Mouse (Mus musculus): ENCODE data around the gene Dnah14. TPM values are rescaled to one million over a fixed set of nuclear protein-coding genes. Genes with fewer than 3 reads are reported as not detected.
A peak's percentile ranks its signal among the peaks of the same experiment; 100 is the strongest.

Gene Dnah14
- polyA plus RNA-seq, 1 experiment from 2014 or later, result 0.94 TPM

DNA sequence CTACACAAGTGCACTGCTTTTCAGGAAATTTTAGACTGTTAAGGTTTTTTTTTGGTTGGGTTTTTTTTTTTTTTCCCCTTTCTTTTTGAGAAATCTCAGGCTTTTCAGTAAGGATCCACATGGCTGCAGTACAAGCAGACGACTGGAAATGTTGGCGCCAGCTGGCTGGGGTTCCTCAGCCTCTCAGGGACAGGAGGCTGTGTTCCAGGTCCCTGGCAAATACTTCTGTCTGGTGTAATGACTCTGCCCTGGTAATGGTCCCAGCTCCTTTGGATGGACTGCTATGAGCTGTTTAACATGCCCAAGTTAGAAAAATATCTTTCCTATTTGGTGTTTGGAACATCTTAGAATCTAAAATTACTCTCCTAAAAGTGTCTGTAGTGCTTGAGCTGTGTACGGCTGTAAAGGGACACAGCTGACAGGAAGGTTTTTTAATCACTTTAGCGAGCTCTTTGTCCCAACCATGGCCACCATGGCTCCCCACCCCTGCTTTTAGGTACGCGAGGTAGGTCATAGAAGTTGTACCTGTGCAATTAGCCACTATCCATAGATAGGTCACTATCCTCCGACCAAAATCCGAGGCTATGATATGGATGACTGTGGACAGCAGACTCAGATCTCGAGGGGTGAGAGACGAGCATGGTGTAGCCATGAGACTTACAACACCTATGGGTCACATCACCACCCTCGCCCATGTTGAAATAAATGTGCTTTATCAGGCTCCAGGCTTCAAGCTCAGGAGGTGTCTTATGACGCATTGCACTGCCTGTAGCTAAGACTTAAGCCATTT, 275.4 kb downstream of the Dnah14 start:
- 91% methylated on average over 12 of the region's 12 CpGs for WGBS
- H3K36me3 ChIP-seq (ENCODE audit: control insufficient read depth, insufficient read depth, low read length), result no peaks in the 10 kb centered on the region
- no peak overlapping the region for H3K4me3 ChIP-seq (ENCODE audit: low read depth, low read length)
- ATAC-seq (ENCODE audit: low read depth), result no peak
- H3K9me3 ChIP-seq (ENCODE audit: control insufficient read depth, low read length), result no peaks in the 10 kb centered on the region
- H3K4me1 ChIP-seq (ENCODE audit: control insufficient read depth, insufficient read depth, low read length), result no peaks in the 10 kb centered on the region
- no peak overlapping the region for H3K9ac ChIP-seq (replicated peaks; ENCODE audit: low read depth, low read length)
- no peak overlapping the region for H3K27ac ChIP-seq (ENCODE audit: low read depth, low read length)
- no peaks in the 10 kb centered on the region for H3K27me3 ChIP-seq (ENCODE audit: control insufficient read depth, insufficient read depth, low read length)
- no peak overlapping the region for H3K4me2 ChIP-seq (ENCODE audit: low read depth, low read length)

DNA sequence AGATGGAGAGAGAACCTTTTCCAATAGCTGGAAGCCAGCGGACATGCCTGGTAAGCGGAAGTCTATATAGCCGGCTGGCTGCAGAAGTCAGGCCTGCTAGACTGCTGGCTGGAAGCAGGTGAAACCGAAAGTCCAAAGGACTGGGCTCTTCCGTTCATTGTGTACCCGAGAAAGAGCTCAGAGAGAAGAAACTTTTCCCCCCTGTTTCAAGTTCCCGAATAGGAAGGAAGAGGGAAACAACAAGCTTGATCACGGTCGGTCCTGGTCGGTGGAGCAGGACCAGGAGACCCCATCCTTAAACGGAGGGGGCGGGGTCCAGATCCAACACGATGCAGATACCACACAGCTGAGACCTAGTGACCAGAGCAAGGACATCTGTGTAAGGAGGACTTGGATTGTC, 276.1 kb downstream of the Dnah14 start:
- H3K4me1 ChIP-seq (ENCODE audit: control insufficient read depth, insufficient read depth, low read length), result no peaks in the 10 kb centered on the region
- no peaks in the 10 kb centered on the region for H3K9me3 ChIP-seq (ENCODE audit: control insufficient read depth, low read length)
- H3K27ac ChIP-seq (ENCODE audit: low read depth, low read length), result no peak overlapping the region
- H3K4me2 ChIP-seq (ENCODE audit: low read depth, low read length), result no peak overlapping the region
- no peak overlapping the region for H3K4me3 ChIP-seq (ENCODE audit: low read depth, low read length)
- H3K27me3 ChIP-seq (ENCODE audit: control insufficient read depth, insufficient read depth, low read length), result no peaks in the 10 kb centered on the region
- H3K36me3 ChIP-seq (ENCODE audit: control insufficient read depth, insufficient read depth, low read length), result no peaks in the 10 kb centered on the region
- no peak for ATAC-seq (ENCODE audit: low read depth)
- H3K9ac ChIP-seq (replicated peaks; ENCODE audit: low read depth, low read length), result no peak overlapping the region
- 59% methylated on average over 13 of the region's 13 CpGs for WGBS

DNA sequence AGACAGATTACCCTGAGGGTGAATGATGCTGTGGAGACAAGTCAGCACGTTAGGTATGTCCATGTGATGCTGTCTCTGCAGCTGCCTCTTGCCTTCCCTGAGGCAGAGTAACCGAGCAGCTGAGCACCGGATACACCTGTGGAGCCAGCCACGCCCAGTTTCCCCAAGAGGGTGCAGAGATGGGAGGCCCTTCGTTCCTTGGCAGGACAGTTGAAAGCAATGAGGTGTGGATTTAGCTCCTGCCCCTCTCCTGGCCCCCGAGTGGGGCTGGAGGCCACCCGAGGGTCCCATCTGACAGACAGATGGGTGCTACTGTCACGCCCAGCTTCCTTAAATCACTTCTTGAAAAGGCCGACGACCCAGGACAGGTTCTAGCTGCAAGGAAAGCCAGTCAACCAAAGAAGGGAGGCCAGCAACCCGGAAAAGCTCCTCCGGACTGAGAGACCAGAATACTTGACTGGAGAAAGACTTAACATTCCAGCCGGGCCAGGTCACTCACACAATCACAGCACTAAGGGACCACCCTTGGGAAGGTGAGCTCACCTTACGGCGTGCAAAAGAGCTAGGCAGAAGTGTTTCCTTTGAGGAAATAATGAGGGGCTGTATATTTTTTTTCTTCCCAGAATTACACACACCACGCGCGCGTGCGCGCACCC, 276.9 kb downstream of the Dnah14 start:
- 11% methylated on average over 19 of the region's 21 CpGs for WGBS
- H3K27me3 ChIP-seq (ENCODE audit: control insufficient read depth, insufficient read depth, low read length), result no peaks in the 10 kb centered on the region
- H3K27ac ChIP-seq (ENCODE audit: low read depth, low read length), result no peak overlapping the region
- H3K4me3 ChIP-seq (ENCODE audit: low read depth, low read length), result no peak overlapping the region
- no peaks in the 10 kb centered on the region for H3K4me1 ChIP-seq (ENCODE audit: control insufficient read depth, insufficient read depth, low read length)
- H3K9me3 ChIP-seq (ENCODE audit: control insufficient read depth, low read length), result no peaks in the 10 kb centered on the region
- H3K4me2 ChIP-seq (ENCODE audit: low read depth, low read length), result peak overlapping the region; percentile 31; the same call in 1 of the 2 replicates
- ATAC-seq (ENCODE audit: low read depth), result no peak
- H3K36me3 ChIP-seq (ENCODE audit: control insufficient read depth, insufficient read depth, low read length), result no peaks in the 10 kb centered on the region
- H3K9ac ChIP-seq (replicated peaks; ENCODE audit: low read depth, low read length), result no peak overlapping the region

DNA sequence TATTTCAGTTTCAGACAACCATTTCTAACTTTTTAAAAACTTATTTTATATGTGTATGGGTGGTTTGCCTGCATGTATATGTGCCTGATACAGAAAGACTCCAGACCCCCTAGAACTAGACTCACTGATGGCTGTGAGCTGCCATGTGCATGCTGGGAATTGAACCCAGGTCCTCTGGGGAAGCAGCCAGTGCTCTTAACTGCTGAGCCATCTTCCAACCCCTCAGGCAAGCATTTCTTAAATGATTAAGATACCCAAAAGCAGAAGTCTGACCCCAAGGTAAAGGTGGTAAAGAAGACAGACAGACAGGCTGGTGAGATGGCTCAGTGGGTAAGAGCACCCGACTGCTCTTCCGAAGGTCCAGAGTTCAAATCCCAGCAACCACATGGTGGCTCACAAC, 278.5 kb downstream of the Dnah14 start:
- Histone ChIP-seq H3K4me1 (ENCODE audit: control insufficient read depth, insufficient read depth, low read length) (no peaks in the 10 kb centered on the region), H3K4me3 (ENCODE audit: low read depth, low read length) (no peak overlapping the region)
- WGBS, result 100% methylated on average over 2 of the region's 2 CpGs

DNA sequence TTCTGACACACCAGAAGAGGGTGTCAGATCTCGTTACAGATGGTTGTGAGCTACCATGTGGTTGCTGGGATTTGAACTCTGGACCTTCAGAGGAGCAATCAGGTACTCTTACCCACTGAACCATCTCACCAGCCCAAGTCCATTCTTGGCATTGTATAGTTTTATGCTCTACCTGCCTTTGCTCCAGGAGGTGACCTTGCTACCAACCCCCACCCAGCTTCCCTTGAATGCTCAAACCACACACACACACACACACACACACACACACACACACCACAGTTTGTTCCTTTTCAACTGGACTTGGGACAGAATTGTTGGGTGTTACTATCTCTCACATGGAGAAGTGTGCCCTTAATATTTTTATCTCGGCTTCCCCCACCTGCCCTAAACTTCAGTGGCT, 280.0 kb downstream of the Dnah14 start:
- no peaks in the 10 kb centered on the region for H3K9me3 ChIP-seq (ENCODE audit: control insufficient read depth, low read length)
- H3K4me2 ChIP-seq (ENCODE audit: low read depth, low read length), result no peak overlapping the region
- ATAC-seq (ENCODE audit: low read depth), result no peak
- no peaks in the 10 kb centered on the region for H3K36me3 ChIP-seq (ENCODE audit: control insufficient read depth, insufficient read depth, low read length)
- 91% methylated on average over 2 of the region's 2 CpGs for WGBS
- H3K27me3 ChIP-seq (ENCODE audit: control insufficient read depth, insufficient read depth, low read length), result no peaks in the 10 kb centered on the region
- no peak overlapping the region for H3K27ac ChIP-seq (ENCODE audit: low read depth, low read length)
- H3K4me3 ChIP-seq (ENCODE audit: low read depth, low read length), result no peak overlapping the region
- H3K9ac ChIP-seq (replicated peaks; ENCODE audit: low read depth, low read length), result no peak overlapping the region
- H3K4me1 ChIP-seq (ENCODE audit: control insufficient read depth, insufficient read depth, low read length), result no peaks in the 10 kb centered on the region

More for the DNA sequence above, 278.5 kb downstream of the Dnah14 start:
- no peak overlapping the region for H3K4me2 ChIP-seq (ENCODE audit: low read depth, low read length)
- no peaks in the 10 kb centered on the region for H3K36me3 ChIP-seq (ENCODE audit: control insufficient read depth, insufficient read depth, low read length)
- no peaks in the 10 kb centered on the region for H3K9me3 ChIP-seq (ENCODE audit: control insufficient read depth, low read length)
- H3K27ac ChIP-seq (ENCODE audit: low read depth, low read length), result no peak overlapping the region
- no peak overlapping the region for H3K9ac ChIP-seq (replicated peaks; ENCODE audit: low read depth, low read length)
- no peaks in the 10 kb centered on the region for H3K27me3 ChIP-seq (ENCODE audit: control insufficient read depth, insufficient read depth, low read length)
- no peak for ATAC-seq (ENCODE audit: low read depth)

DNA sequence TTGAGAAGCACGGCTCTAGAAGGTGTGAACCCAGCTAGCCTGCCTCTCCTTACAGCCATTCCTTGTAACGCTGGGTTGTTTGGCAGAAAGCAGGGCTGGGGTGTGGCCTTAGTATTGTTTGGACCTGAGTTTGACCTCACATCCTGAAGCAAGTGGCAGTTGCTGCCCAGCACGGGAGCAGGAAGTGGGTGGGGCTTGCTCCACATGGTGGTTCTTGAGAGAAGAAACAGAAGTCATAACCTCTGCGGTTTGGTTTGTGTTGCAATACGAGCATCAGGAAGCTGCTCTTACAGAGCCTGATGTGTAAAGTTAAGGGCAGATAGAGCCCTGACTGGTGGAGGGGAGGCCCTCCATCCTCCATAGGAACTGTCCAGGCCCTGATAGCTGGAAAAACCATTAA, 284.3 kb downstream of the Dnah14 start:
- Histone ChIP-seq H3K4me3 (ENCODE audit: low read depth, low read length) (no peak overlapping the region), H3K27me3 (ENCODE audit: control insufficient read depth, insufficient read depth, low read length) (no peaks in the 10 kb centered on the region), H3K27ac (ENCODE audit: low read depth, low read length) (no peak overlapping the region), H3K9me3 (ENCODE audit: control insufficient read depth, low read length) (no peaks in the 10 kb centered on the region), H3K4me2 (ENCODE audit: low read depth, low read length) (no peak overlapping the region), H3K36me3 (ENCODE audit: control insufficient read depth, insufficient read depth, low read length) (no peaks in the 10 kb centered on the region), H3K9ac (replicated peaks; ENCODE audit: low read depth, low read length) (no peak overlapping the region), H3K4me1 (ENCODE audit: control insufficient read depth, insufficient read depth, low read length) (peaks cover 4% of the 10 kb centered on the region; the same call in 1 of the 2 replicates)
- ATAC-seq (ENCODE audit: low read depth), result no peak
- WGBS, result 28% methylated on average over 5 of the region's 5 CpGs

DNA sequence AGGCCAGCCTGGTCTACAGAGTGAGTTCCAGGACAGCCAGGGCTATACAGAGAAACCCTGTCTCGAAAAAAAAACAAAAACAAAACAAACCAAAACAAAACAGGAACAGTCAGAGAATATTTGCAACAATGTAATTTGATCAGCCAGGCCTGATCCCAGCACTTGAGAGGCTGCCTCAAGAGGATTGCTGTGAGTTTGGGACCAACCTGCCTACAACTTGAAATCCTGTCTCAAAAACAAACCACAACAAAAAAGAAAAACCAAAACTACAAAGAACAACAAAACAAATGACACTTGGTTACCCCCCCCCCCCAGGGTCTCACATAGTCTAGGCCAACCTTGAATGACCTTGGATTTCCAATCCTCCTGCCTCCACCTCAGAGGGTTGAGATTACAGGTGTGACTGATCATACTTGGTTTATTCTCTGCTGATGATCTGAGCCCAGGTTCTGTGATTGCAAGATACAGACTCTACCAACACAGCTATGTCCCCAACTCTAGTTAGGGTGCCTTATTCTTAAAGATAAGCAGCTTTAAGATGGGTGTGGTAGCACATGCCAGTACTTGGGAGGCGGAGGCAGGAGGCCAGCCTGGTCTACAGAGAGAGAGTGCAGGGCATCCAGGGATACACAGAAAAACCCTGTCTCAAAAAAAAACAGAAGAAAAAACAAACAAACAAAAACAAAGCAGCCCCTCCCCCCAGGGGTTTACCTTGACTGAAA, 285.0 kb downstream of the Dnah14 start:
- H3K36me3 ChIP-seq (ENCODE audit: control insufficient read depth, insufficient read depth, low read length), result no peaks in the 10 kb centered on the region
- no peak overlapping the region for H3K4me3 ChIP-seq (ENCODE audit: low read depth, low read length)
- no peak overlapping the region for H3K4me2 ChIP-seq (ENCODE audit: low read depth, low read length)
- ATAC-seq (ENCODE audit: low read depth), result no peak
- no peak overlapping the region for H3K27ac ChIP-seq (ENCODE audit: low read depth, low read length)
- no peaks in the 10 kb centered on the region for H3K9me3 ChIP-seq (ENCODE audit: control insufficient read depth, low read length)
- peaks cover 4% of the 10 kb centered on the region; the same call in 1 of the 2 replicates for H3K4me1 ChIP-seq (ENCODE audit: control insufficient read depth, insufficient read depth, low read length)
- no peaks in the 10 kb centered on the region for H3K27me3 ChIP-seq (ENCODE audit: control insufficient read depth, insufficient read depth, low read length)
- 82% methylated on average over 2 of the region's 2 CpGs for WGBS
- no peak overlapping the region for H3K9ac ChIP-seq (replicated peaks; ENCODE audit: low read depth, low read length)

DNA sequence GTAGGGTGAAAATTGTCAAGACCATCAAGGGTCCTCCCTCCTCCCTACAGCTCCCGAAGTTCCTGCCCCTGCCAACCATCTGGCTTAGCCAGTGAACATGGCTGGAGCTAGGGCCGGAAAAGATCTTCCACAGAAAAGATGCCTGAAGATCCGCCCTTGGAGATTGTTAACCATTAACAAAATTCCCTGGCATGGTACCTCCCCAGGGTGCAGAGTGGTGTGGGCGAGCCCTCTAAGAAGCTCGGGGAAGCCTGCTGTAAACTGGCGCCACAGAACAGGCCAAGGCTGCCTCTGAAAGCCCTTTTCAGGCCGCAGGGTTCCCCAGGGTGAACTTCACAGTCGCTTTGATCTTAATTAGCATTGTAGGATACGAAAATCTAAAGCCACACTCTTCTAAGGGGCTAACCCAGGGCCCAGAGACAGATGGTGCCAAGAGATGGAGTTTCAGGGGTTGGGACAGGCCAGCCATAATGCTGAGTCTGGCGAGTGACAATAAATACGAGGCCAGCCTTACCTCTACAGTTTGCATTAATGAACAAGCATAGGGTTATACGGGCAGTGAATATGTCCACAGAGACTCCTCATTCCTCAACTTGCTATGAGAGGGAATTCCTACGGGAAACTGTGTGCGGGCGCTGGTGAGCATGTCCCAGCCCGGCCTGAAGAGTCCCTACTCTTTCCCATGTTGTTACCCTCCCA, 286.5 kb downstream of the Dnah14 start:
- 34% methylated on average over 16 of the region's 16 CpGs for WGBS
- H3K4me2 ChIP-seq (ENCODE audit: low read depth, low read length), result no peak overlapping the region
- no peak for ATAC-seq (ENCODE audit: low read depth)
- H3K9ac ChIP-seq (replicated peaks; ENCODE audit: low read depth, low read length), result no peak overlapping the region
- H3K27ac ChIP-seq (ENCODE audit: low read depth, low read length), result no peak overlapping the region
- no peak overlapping the region for H3K4me3 ChIP-seq (ENCODE audit: low read depth, low read length)
- no peaks in the 10 kb centered on the region for H3K9me3 ChIP-seq (ENCODE audit: control insufficient read depth, low read length)
- no peaks in the 10 kb centered on the region for H3K27me3 ChIP-seq (ENCODE audit: control insufficient read depth, insufficient read depth, low read length)
- H3K36me3 ChIP-seq (ENCODE audit: control insufficient read depth, insufficient read depth, low read length), result no peaks in the 10 kb centered on the region
- peaks cover 4% of the 10 kb centered on the region; the same call in 1 of the 2 replicates for H3K4me1 ChIP-seq (ENCODE audit: control insufficient read depth, insufficient read depth, low read length)

Measured in neural tube, embryonic 14.5 days (tissue).